Mouse (Mus musculus) lung, postnatal 0 days (tissue): ENCODE results near the gene Olfr772.

Experiments
- CTCF ChIP-seq: IDR thresholded peaks from 2 replicates; pipeline ENCODE4 v1.5.1; 2016; ENCODE audit warnings: antibody characterized with exemption, mild to moderate bottlenecking
- EP300 ChIP-seq: IDR thresholded peaks from 2 replicates; pipeline ENCODE4 v1.6.1; 2016; ENCODE audit warnings: antibody characterized with exemption, mild to moderate bottlenecking, control low read depth

GRCm38 (mm10) chr10:129138898-129139297, 38.8 kb downstream of the Olfr772 start, which contains the start of gene Olfr770:
- TF ChIP-seq CTCF, result no peak
- TF ChIP-seq EP300, result no peak
